Mouse (Mus musculus) frontal cortex, adult (tissue): Measurements from ENCODE around the gene Sla2.

Experiments
- ATAC-seq: cut with Nextera tagmentation; 2 replicates; pipeline ENCODE4 v1.9.2; 2017; ENCODE audit warnings: mild to moderate bottlenecking, moderate library complexity, mixed read lengths; ENCODE audit not compliant: low TSS enrichment

Gene Sla2

DNA sequence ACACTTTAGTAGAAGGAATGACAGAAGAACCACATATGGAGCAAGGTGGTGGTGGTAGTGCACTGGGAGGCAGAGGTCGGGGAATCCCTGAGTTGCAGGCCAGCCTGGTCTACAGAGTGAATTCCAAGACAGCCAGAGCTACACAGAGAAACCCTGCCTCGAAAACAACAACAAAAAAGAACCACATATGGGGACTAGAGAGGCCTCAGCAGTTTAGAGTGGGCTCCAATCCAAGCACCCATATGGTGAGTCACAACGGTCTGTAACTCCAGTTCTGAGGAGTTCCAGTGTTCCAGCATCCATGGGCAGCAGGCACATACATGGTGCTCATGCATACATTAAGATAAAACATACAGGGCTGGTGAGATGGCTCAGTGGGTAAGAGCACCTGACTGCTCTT, 22.5 kb downstream of the Sla2 start:
- ATAC-seq = no peak

- no peak for ATAC-seq
Observed at GRCm38 (mm10) chr2:156863487-156864160, 23.4 kb downstream of the Sla2 start.

DNA sequence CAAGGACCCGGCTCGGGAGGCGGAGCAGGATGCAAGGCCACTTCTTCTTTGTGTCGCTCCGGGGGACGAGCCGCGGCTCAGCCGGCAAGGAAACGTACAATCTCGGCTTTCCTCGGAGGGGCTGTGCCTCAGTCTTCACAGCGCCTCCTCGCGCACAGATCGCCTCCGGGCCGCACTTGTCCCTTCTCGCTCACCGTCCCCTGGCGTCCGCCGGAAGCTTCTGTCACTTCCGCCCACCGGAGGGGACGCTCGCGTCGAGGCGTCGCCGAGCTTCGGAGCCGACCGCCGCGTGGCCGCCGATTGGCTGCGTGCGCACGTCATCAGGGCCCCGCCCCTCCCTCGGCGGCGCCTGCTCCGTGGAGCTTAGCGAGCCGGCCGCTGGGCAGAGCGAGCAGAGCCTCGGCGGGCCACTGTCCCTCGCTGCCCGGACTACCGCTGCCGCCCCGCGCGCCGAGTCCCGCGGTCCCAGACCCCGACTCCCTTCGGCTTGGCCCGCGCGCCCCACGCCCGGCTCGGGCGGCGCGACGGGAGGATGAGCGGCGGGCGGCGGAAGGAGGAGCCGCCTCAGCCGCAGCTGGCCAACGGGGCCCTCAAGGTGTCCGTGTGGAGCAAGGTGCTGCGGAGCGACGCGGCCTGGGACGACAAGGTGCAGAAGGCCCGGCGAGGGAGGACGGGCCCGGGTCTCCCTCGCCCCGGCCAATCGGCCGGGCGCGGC, 24.1 kb downstream of the Sla2 start, which contains the start of gene Rab5if:
TSS of gene Rab5if (plus strand) at position 357 of the 715 bp plus-strand sequence.
- ATAC-seq = peak; percentile 96

DNA sequence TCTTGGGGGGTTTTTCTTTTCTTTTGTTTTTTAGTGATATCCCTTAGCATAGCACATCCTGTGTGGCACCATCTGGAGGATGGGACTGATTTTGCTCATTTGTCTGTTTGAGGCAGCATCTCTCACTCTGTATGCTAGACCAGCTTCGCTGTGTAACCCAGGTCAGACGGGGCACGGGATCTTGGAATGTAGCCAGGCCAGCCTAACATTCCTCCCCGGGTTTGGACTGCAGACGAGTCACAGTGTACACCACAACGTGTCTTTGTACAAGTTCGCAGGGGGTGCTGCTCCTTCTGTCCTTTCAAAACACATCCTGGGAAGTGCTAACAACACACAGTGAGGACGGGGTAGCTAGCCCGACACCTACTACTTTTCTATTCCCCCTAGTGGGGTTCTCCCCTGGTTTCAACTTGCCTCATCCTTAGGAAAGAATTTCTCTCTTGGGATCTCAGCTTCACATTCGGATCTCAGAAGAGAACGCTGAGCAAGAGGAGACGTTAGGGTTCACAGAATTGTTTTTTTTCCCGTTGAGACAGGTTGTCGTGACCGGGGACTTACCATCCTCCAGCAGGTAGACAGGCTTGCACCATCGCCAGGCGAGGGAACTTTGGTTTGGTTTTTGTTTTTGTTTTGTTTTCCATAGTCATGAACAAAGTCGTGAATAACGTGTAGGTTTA, 24.8 kb downstream of the Sla2 start:
- ATAC-seq = peak; percentile 7; the same call in 1 of the 2 replicates

GRCm38 (mm10) chr2:156858671-156859070, 28.3 kb downstream of the Sla2 start:
- no peak for ATAC-seq

- no peak for ATAC-seq
Observed at GRCm38 (mm10) chr2:156857835-156858234, 29.2 kb downstream of the Sla2 start, which contains the start of gene 4930518I15Rik. TSS of gene 4930518I15Rik (minus strand) at chr2:156857946.

GRCm38 (mm10) chr2:156857385-156857791, 29.6 kb downstream of the Sla2 start:
- no peak for ATAC-seq

GRCm38 (mm10) chr2:156856311-156856710, 30.7 kb downstream of the Sla2 start:
- no peak for ATAC-seq

- peak; percentile 73; the same call in 1 of the 2 replicates for ATAC-seq
Observed at GRCm38 (mm10) chr2:156853999-156854771, 32.8 kb downstream of the Sla2 start.

GRCm38 (mm10) chr2:156853584-156853983, 33.4 kb downstream of the Sla2 start:
- 0 out of 2 replicates have a peak, but pooled peaks have one; percentile 31 for ATAC-seq

DNA sequence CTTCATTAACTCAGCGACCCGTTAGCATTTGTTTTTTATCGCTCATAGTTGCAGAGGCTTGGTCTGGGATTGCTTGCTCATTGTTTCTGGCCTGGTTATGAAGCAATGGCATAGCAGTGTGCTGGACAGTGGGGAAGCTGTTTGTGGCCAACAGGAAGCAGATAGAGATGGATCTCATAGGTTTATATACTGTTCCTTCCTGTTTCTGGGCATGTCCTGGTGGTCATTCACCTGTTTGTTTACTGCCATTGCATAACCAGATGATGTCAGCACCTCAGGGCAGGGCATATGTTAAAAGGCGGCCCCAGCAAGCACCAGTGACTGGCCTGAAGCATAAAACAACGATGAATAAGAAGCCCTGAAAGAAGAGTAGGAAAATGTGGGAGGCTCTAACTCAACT, 36.5 kb downstream of the Sla2 start:
- ATAC-seq = no peak

- peak; percentile 58; the same call in 1 of the 2 replicates for ATAC-seq
Observed at GRCm38 (mm10) chr2:156848526-156849182, 38.3 kb downstream of the Sla2 start.

DNA sequence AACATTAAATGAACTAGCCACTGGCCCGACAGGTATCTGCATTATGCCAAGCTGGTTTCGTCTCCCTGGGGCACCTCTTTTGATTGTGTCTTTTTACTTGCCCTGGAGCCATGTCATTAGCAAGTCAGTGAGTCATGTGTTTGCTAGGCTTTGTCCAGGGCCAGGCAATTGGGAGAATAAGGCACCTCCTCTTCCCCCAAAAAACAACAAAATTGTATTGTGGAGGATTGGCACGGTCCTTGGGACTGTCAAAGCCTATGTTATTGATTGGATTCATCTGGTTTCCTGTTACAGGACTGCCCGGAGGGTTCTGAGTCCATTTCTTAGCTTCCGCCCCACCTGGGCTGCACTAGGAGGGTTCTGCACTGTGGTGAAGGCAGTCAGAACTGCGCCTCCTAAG, 39.3 kb downstream of the Sla2 start:
- no peak for ATAC-seq

GRCm38 (mm10) chr2:156844715-156845114, 42.3 kb downstream of the Sla2 start:
- no peak for ATAC-seq

DNA sequence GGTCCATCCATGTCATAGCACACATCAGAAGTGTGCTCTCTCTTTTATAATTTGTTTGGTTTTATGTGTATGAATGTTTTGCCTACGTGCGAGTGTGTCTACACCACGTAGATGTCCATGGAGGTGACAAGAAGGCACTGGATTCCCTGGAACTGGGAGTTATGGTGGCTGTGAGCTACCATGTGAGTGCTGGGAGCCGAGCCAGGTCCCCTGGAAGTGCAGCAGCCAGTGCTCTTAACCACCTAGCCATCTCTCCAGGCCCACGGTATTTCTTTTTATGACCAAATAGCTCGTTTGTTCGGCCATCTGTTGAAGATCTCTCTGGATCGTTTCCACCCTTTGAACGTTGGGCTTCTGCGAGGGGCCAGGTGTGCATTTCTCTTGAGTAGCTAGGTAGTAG, 43.7 kb downstream of the Sla2 start:
- no peak for ATAC-seq

DNA sequence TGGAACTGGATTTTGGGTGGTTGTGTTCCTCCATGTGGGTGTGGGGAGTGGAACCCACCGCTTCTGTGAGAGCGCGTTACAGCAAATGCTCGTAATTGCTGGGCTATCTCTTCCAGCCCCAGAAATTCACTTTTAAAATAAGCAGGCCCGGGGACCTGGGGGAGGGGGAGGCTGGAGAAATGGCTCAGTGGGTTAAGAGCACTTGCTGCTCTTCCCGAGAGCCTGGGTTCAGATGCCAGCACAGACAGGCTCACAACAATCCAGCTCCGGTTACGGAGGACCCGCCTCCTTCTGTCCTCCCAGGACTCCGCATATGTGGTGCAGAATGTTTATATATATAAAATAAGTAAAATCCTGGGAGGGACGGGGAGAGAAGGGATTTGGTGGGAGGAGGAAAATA, 44.3 kb downstream of the Sla2 start:
- no peak for ATAC-seq

- ATAC-seq = peak; percentile 48; the same call in 1 of the 2 replicates
Observed at GRCm38 (mm10) chr2:156841841-156842706, 44.9 kb downstream of the Sla2 start.

DNA sequence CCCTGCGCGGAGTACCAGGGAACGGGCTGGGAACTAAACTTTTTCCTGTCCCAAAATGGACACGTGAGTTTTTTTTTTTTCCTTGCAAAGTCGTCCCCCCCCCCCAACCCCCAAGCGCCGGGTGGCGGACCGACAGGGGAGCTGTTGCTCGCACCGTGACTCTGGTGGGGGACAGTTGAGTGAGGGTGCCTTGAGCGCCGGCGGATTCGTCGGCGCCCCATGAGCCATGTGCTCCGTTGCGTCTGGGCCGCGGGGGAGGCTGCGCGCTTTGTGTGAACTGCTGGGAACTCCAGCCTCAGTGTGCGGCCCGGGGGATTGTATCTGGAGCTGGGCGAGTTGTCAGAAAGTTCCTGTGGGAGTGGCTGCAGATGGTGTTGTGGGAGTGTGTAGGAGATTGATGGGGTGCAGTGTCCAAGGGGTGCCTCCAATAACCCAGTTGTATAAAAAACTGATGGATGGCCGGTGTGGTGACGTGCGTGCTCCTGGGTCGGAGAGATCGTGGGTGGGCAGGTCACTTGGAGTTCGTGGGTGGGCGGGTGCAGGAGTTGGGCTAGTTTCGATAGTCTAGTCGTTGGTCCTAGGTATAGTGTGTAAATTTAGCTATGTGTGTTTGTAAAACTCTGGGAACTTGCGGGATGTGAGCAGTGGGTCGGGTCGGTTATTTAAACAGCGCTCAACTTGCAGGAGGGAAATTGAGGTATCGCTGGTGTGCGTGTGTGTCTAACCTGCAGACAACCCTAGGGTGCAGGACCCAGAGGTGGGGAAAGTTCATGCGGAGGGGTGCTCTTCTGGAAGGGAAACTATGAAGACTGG, 45.8 kb downstream of the Sla2 start:
- ATAC-seq = peak; percentile 78

- ATAC-seq = no peak
Observed at GRCm38 (mm10) chr2:156840301-156841027, 46.5 kb downstream of the Sla2 start.
